Mouse (Mus musculus) thymus, adult 2 months (tissue): Measurements from ENCODE around the gene Plek.

ENCODE experiments used
- CTCF ChIP-seq: fragments of 200-500 bp; IDR thresholded peaks from 2 replicates; pipeline ENCODE4 v1.5.1; 2012; ENCODE audit warnings: mild to moderate bottlenecking, control low read depth, low read length, moderate library complexity, borderline replicate concordance; ENCODE audit not compliant: control insufficient read depth, poor library complexity, insufficient read depth; ENCODE audit errors: extremely low read depth
- POLR2A ChIP-seq: fragments of 200-500 bp; IDR thresholded peaks from 2 replicates; pipeline ENCODE4 v1.6.1; 2012; ENCODE audit warnings: mild to moderate bottlenecking, low read length, control low read depth, moderate library complexity; ENCODE audit not compliant: control insufficient read depth, poor library complexity, insufficient read depth; ENCODE audit errors: extremely low read depth

- TF ChIP-seq CTCF (no peak), POLR2A (no peak)
These were observed 101.8 kb downstream of the Plek start for GRCm38 (mm10) chr11:16950226-16950975.
